Mouse (Mus musculus) intestine, postnatal 0 days (tissue): ENCODE results near the gene Gale. TPM values are rescaled to one million over a fixed set of nuclear protein-coding genes. Genes with fewer than 3 reads are reported as not detected.

Experiments
- ATAC-seq: fragments of 200-750 bp; cut with Nextera tagmentation; 2 replicates; pipeline ENCODE4 v1.8.0; 2017; ENCODE audit warnings: mild to moderate bottlenecking, moderate TSS enrichment, moderate library complexity
- H3K27ac ChIP-seq: fragments of 300-500 bp; sonication (generic); 2 replicates; pipeline ENCODE4 v1.5.1; 2014; ENCODE audit warnings: mild to moderate bottlenecking, low read depth, low read length, moderate library complexity
- H3K27me3 ChIP-seq: fragments of 300-500 bp; sonication (generic); replicated peaks from 2 replicates; pipeline ENCODE4 v1.6.1; 2014; ENCODE audit warnings: low read length, mixed read lengths; ENCODE audit not compliant: control insufficient read depth, insufficient read depth
- H3K36me3 ChIP-seq: fragments of 300-500 bp; sonication (generic); 2 replicates; pipeline ENCODE4 v1.6.1; 2014; ENCODE audit warnings: mild to moderate bottlenecking, moderate library complexity; ENCODE audit not compliant: control insufficient read depth, insufficient read depth
- H3K4me1 ChIP-seq: fragments of 300-500 bp; sonication (generic); replicated peaks from 2 replicates; pipeline ENCODE4 v1.6.1; 2014; ENCODE audit warnings: antibody characterized with exemption, low read length, mixed read lengths; ENCODE audit not compliant: control insufficient read depth, insufficient read depth
- H3K4me2 ChIP-seq: fragments of 300-500 bp; sonication (generic); replicated peaks from 2 replicates; pipeline ENCODE4 v1.6.1; 2014; ENCODE audit warnings: low read depth, mild to moderate bottlenecking, moderate library complexity
- H3K4me3 ChIP-seq: fragments of 300-500 bp; sonication (generic); 2 replicates; pipeline ENCODE4 v1.5.1; 2014; ENCODE audit warnings: low read depth, low read length
- H3K9ac ChIP-seq: fragments of 300-500 bp; sonication (generic); 2 replicates; pipeline ENCODE4 v1.6.1; 2014; ENCODE audit warnings: mild to moderate bottlenecking, low read depth, low read length
- H3K9me3 ChIP-seq: fragments of 300-500 bp; sonication (generic); 2 replicates; pipeline ENCODE4 v1.6.1; 2016; ENCODE audit warnings: mixed run types; ENCODE audit not compliant: control insufficient read depth
- CTCF ChIP-seq: sonication (generic); IDR thresholded peaks from 2 replicates; pipeline ENCODE4 v1.5.1; 2016; ENCODE audit warnings: low read depth, mild to moderate bottlenecking, control low read depth, antibody characterized with exemption, moderate library complexity
- WGBS: fragments of 180-500 bp; shearing (Covaris S2); extraction: QIAGEN DNeasy Blood & Tissue Kit; methylation state at CpG from one replicate; pipeline ENCODE4 v1.1.7; 2014; 5-methylcytosine and 5-hydroxymethylcytosine counted together
- polyA plus RNA-seq: library from polyadenylated mRNA; unstranded; fragments of >200 nt; fragmentation: Nextera tagmentation; extraction: Ambion mirVana; gene quantifications from 2 replicates; pipeline ENCODE4 v1.2.1, GENCODE M21; 2015

Gale gene
- polyA plus RNA-seq, 1 experiment from 2014 or later: 131 TPM

- no peak for TF ChIP-seq CTCF
- H3K9me3 ChIP-seq: no peaks in the 10 kb centered on the region
- H3K9ac ChIP-seq: no peak overlapping the region
- no peak overlapping the region for H3K4me3 ChIP-seq
- H3K27ac ChIP-seq: no peak overlapping the region
- peaks cover 10% of the 10 kb centered on the region for H3K4me1 ChIP-seq
- no peak for ATAC-seq
- H3K36me3 ChIP-seq: peaks cover 46% of the 10 kb centered on the region
- 88% methylated on average over 13 of the region's 13 CpGs for WGBS
- H3K4me2 ChIP-seq: no peak overlapping the region
- no peaks in the 10 kb centered on the region for H3K27me3 ChIP-seq
Observed at GRCm38 (mm10) chr4:135969070-135969750, 5.7 kb downstream of the Gale start.

GRCm38 (mm10) chr4:135970585-135970984 is 7.1 kb downstream of the Gale start:
- Histone ChIP-seq H3K27me3 (no peaks in the 10 kb centered on the region), H3K9ac (no peak overlapping the region), H3K27ac (no peak overlapping the region), H3K9me3 (no peaks in the 10 kb centered on the region), H3K4me1 (peaks cover 10% of the 10 kb centered on the region), H3K4me2 (no peak overlapping the region), H3K4me3 (no peak overlapping the region), H3K36me3 (peaks cover 57% of the 10 kb centered on the region)
- WGBS: 85% methylated on average over 11 of the region's 11 CpGs
- no peak for ATAC-seq
- no peak for TF ChIP-seq CTCF

DNA sequence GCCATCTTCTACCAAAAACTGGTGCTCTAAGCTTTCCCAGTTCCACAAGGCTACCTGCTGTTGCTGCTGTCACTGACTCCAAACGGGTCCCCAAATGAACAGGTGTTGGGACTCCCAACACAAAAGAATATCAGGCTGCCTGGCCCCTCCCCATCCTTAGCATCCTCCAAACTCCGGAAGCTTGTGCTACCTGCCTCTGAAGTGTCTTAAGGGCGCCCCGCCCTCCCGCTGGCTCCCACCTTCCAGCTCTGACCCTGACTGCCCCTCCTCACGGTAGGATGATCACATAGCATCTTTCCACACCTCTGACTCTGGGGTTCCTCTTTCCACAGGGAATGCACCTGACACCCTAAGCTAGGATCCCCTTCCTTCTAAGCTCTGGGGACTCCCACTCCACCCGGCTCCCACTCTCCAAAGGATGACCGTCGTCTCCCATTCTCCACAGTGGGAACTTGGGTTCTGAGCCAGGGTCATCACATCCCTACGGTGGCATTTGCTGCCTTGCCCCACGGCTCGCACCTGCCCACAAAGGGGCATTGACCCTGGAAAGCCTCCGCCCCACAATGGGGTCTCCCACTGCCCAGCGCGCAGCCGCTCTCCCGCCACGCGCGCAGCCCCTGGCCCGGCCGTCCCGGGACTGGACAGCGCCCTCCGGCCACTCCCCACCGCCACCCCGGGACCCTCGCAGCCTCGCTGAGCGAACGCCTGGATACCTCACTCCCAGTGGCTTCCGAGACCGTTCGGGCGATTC is 8.5 kb downstream of the Gale start:
- Histone ChIP-seq H3K27me3 (no peaks in the 10 kb centered on the region), H3K27ac (peak overlapping the region; percentile 46), H3K9me3 (no peaks in the 10 kb centered on the region), H3K4me3 (peak overlapping the region; percentile 92), H3K4me2 (peak overlapping the region; percentile 94), H3K4me1 (peaks cover 10% of the 10 kb centered on the region), H3K36me3 (peaks cover 57% of the 10 kb centered on the region), H3K9ac (peak overlapping the region; percentile 90)
- ATAC-seq: peak; percentile 25; the same call in 1 of the 2 replicates
- WGBS: 2% methylated on average over 35 of the region's 35 CpGs
- no peak for TF ChIP-seq CTCF

DNA sequence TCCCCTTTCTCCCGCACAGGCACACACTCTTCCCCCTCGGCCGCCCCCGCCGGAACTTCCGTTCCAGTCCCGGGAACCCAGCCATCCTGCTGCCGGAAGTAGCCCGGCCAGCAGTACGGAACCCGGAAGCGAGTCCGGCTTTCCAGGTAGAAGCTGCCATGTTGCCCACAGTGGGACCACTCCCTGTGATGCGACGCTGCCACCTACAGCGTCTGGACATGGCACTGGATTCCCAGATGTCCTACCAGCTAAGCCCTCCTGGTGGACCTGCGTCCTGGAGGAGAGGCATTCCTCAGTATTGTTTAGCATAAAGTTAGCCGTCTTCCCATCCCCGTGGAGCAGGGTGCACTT is 9.0 kb downstream of the Gale start, which contains the start of gene Lypla2:
Lypla2 (minus strand) TSS at position 71 of the 351 bp plus-strand sequence.
- peak; percentile 62 for ATAC-seq
- Histone ChIP-seq H3K4me3 (peak within 1 kb of the TSS; percentile 92), H3K27ac (peak within 1 kb of the TSS; percentile 70), H3K4me1 (peaks cover 10% of the 10 kb centered on the region), H3K27me3 (no peaks in the 10 kb centered on the region), H3K36me3 (peaks cover 55% of the 10 kb centered on the region), H3K4me2 (peak within 1 kb of the TSS; percentile 94), H3K9ac (peak within 1 kb of the TSS; percentile 90), H3K9me3 (no peaks in the 10 kb centered on the region)
- 0 out of 2 replicates have a peak, but pooled peaks have one; percentile 3 for TF ChIP-seq CTCF
- under 1% methylated on average over 19 of the region's 19 CpGs for WGBS

DNA sequence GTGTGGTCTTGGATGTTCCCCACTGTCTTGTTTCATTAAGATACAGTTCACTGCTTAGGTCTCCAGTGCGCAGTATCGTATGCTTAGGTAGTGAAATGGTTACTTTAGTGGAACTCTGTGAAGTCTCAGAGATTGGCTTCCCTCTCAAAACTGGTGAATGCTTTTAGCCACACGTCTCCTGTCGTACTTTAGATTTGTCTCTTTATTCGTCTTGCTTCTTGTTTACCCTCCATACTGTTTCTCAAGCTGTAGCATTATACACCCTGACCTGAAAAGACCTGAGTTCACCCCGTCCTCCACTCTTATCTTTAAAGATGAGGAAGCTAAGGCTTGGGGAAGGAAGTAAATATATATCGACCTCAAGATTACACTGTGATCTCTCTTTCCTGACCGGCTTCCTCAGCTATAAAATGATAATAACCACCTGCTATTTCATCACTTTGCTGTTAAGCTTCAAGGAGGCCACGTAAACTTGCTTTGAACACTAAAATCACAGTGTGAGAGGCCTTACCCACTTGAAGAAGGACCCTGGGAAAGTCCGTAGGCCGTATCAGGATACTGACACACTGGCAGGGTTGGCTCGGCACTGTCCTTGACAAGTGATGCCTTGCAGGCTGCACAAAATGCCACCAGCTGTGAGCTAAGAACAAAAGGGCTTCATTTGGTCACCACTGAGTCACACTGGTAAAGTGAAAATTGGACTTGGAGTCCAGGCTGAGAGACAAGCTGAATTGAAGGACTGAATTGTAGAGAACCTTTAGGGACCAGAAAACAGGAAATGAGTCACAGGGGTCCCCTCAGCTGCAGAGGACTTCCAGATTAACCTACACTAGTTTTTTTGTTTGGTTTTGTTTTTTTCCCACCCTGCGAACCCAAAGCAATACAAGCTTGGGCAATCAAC is 9.6 kb downstream of the Gale start:
- peaks cover 48% of the 10 kb centered on the region for H3K36me3 ChIP-seq
- H3K9me3 ChIP-seq: no peaks in the 10 kb centered on the region
- H3K4me2 ChIP-seq: peak overlapping the region; percentile 94
- H3K27ac ChIP-seq: peak overlapping the region; percentile 70
- H3K4me3 ChIP-seq: peak overlapping the region; percentile 92
- TF ChIP-seq CTCF: no peak
- H3K4me1 ChIP-seq: peaks cover 10% of the 10 kb centered on the region
- H3K9ac ChIP-seq: peak overlapping the region; percentile 90; the same call in 1 of the 2 replicates
- no peaks in the 10 kb centered on the region for H3K27me3 ChIP-seq
- WGBS: 38% methylated on average over 13 of the region's 13 CpGs
- peak; percentile 45 for ATAC-seq
